Mouse (Mus musculus): ENCODE data around the gene Klf16.

The Klf16 gene

GRCm38 (mm10) chr10:80584642-80585552 is 7.8 kb upstream of the Klf16 start:
- H3K4me1 ChIP-seq (replicated peaks; ENCODE audit: low read depth, low read length) = peaks cover 73% of the 10 kb centered on the region
- H3K9me3 ChIP-seq (ENCODE audit: low read length) = no peaks in the 10 kb centered on the region
- TF ChIP-seq CTCF (conservative IDR thresholded peaks at IDR 0.05; ENCODE audit: low read length) (no peak), NANOG (IDR thresholded peaks at IDR 0.05; ENCODE audit: borderline replicate concordance, low read length) (no peak), POU5F1 (IDR thresholded peaks at IDR 0.05; ENCODE audit: borderline replicate concordance, low read length) (no peak)
- peaks cover 54% of the 10 kb centered on the region for H3K36me3 ChIP-seq (ENCODE audit: insufficient read depth, low read length)
- H3K27me3 ChIP-seq (ENCODE audit: insufficient read depth, low read length) = no peaks in the 10 kb centered on the region
- peak overlapping the region; percentile 66 for H3K4me3 ChIP-seq (replicated peaks; ENCODE audit: low read length)

DNA sequence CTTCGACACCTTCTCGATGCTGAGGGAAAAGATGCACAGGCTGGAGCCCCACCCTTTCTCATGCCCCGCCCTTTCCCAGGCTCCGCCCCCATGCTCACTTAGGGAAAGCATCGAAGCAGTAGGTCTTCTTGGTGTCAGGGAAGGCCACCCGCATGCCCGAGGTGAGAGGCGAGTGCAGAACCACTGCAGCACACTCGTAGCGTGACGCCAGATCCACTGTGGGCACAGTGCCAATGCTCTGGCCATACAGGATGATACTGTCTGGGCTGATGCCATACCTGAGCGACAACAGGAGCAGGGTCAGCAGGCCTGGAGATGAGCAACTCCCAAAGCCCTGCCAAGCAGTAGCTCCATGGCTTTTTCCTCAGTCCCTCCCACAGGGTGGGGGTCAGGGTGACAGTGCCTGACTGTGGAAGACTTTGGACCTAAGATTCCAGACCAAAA is 6.9 kb upstream of the Klf16 start:
- Histone ChIP-seq H3K4me3 (replicated peaks; ENCODE audit: low read length) (peak overlapping the region; percentile 66), H3K36me3 (ENCODE audit: insufficient read depth, low read length) (peaks cover 54% of the 10 kb centered on the region), H3K4me1 (replicated peaks; ENCODE audit: low read depth, low read length) (peaks cover 75% of the 10 kb centered on the region), H3K9me3 (ENCODE audit: low read length) (no peaks in the 10 kb centered on the region), H3K27me3 (ENCODE audit: insufficient read depth, low read length) (no peaks in the 10 kb centered on the region)
- TF ChIP-seq POU5F1 (IDR thresholded peaks at IDR 0.05; ENCODE audit: borderline replicate concordance, low read length) (no peak), CTCF (conservative IDR thresholded peaks at IDR 0.05; ENCODE audit: low read length) (no peak), NANOG (IDR thresholded peaks at IDR 0.05; ENCODE audit: borderline replicate concordance, low read length) (no peak)

DNA sequence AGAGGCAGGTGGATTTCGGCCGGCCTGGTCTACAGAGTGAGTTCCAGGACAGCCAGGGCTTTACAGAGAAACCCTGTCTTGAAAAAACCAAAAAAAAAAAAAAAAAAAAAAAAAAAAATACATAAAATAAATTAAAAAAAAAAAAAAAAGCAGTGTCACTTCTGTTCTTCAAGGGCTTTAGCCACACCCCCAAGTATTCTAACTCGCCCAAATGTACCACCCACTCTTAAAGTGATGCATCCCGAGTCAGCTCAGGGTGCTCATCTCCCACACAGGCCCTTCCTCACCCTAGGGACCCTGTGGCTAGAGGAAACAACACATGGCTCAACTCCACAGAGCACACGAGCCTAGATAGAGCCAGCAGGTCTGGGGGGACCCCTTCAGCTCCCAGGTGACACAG is 5.9 kb upstream of the Klf16 start:
- TF ChIP-seq POU5F1 (IDR thresholded peaks at IDR 0.05; ENCODE audit: borderline replicate concordance, low read length) (no peak), NANOG (IDR thresholded peaks at IDR 0.05; ENCODE audit: borderline replicate concordance, low read length) (no peak), CTCF (conservative IDR thresholded peaks at IDR 0.05; ENCODE audit: low read length) (no peak)
- Histone ChIP-seq H3K9me3 (ENCODE audit: low read length) (no peaks in the 10 kb centered on the region), H3K27me3 (ENCODE audit: insufficient read depth, low read length) (no peaks in the 10 kb centered on the region)

DNA sequence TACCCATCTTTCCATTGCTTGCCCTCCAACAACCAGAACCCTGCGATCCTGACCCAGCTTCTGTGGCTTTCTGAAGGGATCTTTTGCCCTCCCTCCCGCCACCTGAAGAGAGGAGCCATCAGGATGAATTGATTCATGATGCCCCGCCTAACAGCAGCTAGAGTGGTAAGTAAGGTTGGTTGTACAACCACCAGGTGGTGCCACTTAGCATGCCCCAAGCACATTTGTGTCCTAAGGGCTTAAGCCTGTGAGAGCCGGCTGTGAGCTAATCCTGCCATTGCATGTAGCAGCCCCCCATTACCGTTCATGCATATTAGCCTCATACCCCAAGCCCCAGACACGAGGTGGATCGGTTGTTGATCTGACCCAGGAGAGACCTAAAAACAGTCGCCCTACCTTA is 1.8 kb upstream of the Klf16 start:
- Histone ChIP-seq H3K36me3 (ENCODE audit: insufficient read depth, low read length) (peaks cover 48% of the 10 kb centered on the region), H3K4me1 (replicated peaks; ENCODE audit: low read depth, low read length) (peaks cover 57% of the 10 kb centered on the region), H3K9me3 (ENCODE audit: low read length) (no peaks in the 10 kb centered on the region), H3K27me3 (ENCODE audit: insufficient read depth, low read length) (no peaks in the 10 kb centered on the region), H3K4me3 (replicated peaks; ENCODE audit: low read length) (peak overlapping the region; percentile 93)
- TF ChIP-seq NANOG (IDR thresholded peaks at IDR 0.05; ENCODE audit: borderline replicate concordance, low read length) (no peak), CTCF (conservative IDR thresholded peaks at IDR 0.05; ENCODE audit: low read length) (peak; percentile 57)

More for the DNA sequence above, 5.9 kb upstream of the Klf16 start:
- Histone ChIP-seq H3K36me3 (ENCODE audit: insufficient read depth, low read length) (peaks cover 54% of the 10 kb centered on the region), H3K4me3 (replicated peaks; ENCODE audit: low read length) (peak overlapping the region; percentile 66), H3K4me1 (replicated peaks; ENCODE audit: low read depth, low read length) (peaks cover 71% of the 10 kb centered on the region)

- no peaks in the 10 kb centered on the region for H3K27me3 ChIP-seq (ENCODE audit: insufficient read depth, low read length)
- peak overlapping the region; percentile 93 for H3K4me3 ChIP-seq (replicated peaks; ENCODE audit: low read length)
- TF ChIP-seq CTCF (conservative IDR thresholded peaks at IDR 0.05; ENCODE audit: low read length) (peak; percentile 78), NANOG (IDR thresholded peaks at IDR 0.05; ENCODE audit: borderline replicate concordance, low read length) (no peak)
- peaks cover 48% of the 10 kb centered on the region for H3K36me3 ChIP-seq (ENCODE audit: insufficient read depth, low read length)
- peaks cover 57% of the 10 kb centered on the region for H3K4me1 ChIP-seq (replicated peaks; ENCODE audit: low read depth, low read length)
- H3K9me3 ChIP-seq (ENCODE audit: low read length) = no peaks in the 10 kb centered on the region
Observed at GRCm38 (mm10) chr10:80578131-80578750, 1.1 kb upstream of the Klf16 start.

DNA sequence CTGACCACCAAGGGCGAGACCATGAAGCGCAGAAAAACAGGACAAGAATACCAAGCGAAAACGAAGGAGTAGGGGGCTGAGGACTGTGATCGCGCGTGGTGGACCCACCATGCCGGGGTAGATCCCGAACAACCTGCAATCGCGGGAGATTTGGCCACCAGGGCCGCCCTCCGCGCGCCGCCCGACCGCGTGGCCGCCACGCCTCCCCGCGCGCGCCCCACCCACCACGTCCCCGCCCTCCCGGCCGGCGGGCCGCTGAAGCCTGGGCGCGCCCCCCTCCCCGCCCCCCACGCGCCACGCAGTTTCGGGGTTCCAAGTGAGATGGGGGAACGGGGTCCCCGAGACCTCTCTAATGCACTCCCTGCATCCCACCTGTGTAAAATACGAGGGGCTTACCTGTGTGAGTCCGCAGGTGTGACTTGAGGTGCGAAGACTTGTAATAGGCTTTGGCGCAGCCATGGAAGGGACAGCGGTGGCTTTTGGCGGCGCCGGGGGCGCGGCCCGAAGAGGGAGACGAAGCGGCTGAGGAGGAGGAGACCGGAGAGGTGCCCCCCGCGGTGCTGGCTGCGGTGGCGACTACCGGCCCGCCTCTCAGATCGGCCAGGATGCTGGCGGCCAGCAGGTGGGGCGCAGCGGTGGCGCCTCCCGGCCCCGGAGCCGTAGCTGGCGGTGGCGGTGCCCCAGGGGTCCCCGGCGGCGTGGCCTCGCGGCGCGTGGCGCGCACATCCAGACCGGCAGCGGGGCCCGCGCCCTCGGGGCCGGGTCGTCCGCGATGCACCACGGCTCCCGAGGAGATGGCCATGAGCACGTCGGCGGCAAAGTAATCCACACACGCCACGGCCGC is 548 bp downstream of the Klf16 start:
- Histone ChIP-seq H3K4me3 (replicated peaks; ENCODE audit: low read length) (peak overlapping the region; percentile 93), H3K9me3 (ENCODE audit: low read length) (no peaks in the 10 kb centered on the region), H3K4me1 (replicated peaks; ENCODE audit: low read depth, low read length) (peaks cover 65% of the 10 kb centered on the region), H3K36me3 (ENCODE audit: insufficient read depth, low read length) (peaks cover 42% of the 10 kb centered on the region), H3K27me3 (ENCODE audit: insufficient read depth, low read length) (no peaks in the 10 kb centered on the region)
- no peak for TF ChIP-seq NANOG (IDR thresholded peaks at IDR 0.05; ENCODE audit: borderline replicate concordance, low read length)
- TF ChIP-seq POU5F1 (IDR thresholded peaks at IDR 0.05; ENCODE audit: borderline replicate concordance, low read length) = no peak
- TF ChIP-seq CTCF (conservative IDR thresholded peaks at IDR 0.05; ENCODE audit: low read length) = no peak

DNA sequence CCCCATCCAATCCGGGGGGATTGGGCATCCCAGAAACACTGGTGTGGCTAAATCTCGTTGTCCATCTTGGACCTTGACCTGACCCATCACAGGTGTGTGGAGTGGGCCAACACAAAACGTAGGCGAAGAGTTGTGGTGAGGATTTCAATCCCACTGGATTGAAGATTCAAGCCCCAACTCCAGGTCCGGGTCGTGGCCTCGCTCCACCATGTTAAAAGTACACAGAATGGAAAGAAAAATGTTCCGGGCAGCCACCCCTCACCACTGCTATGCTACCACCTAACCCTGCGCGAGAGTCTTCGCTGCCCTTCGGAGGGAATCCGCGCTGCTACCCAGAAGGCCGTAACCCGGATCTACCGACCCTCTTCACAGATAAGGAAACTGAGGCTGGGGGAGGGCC is 1.2 kb downstream of the Klf16 start:
- H3K27me3 ChIP-seq (ENCODE audit: insufficient read depth, low read length) = no peaks in the 10 kb centered on the region
- H3K36me3 ChIP-seq (ENCODE audit: insufficient read depth, low read length) = peaks cover 35% of the 10 kb centered on the region
- peak overlapping the region; percentile 93 for H3K4me3 ChIP-seq (replicated peaks; ENCODE audit: low read length)
- no peaks in the 10 kb centered on the region for H3K9me3 ChIP-seq (ENCODE audit: low read length)
- H3K4me1 ChIP-seq (replicated peaks; ENCODE audit: low read depth, low read length) = peaks cover 71% of the 10 kb centered on the region
- TF ChIP-seq POU5F1 (IDR thresholded peaks at IDR 0.05; ENCODE audit: borderline replicate concordance, low read length) (no peak), CTCF (conservative IDR thresholded peaks at IDR 0.05; ENCODE audit: low read length) (no peak), NANOG (IDR thresholded peaks at IDR 0.05; ENCODE audit: borderline replicate concordance, low read length) (no peak)

- peaks cover 78% of the 10 kb centered on the region for H3K4me1 ChIP-seq (replicated peaks; ENCODE audit: low read depth, low read length)
- TF ChIP-seq CTCF (conservative IDR thresholded peaks at IDR 0.05; ENCODE audit: low read length) = no peak
- TF ChIP-seq POU5F1 (IDR thresholded peaks at IDR 0.05; ENCODE audit: borderline replicate concordance, low read length) = no peak
- TF ChIP-seq NANOG (IDR thresholded peaks at IDR 0.05; ENCODE audit: borderline replicate concordance, low read length) = no peak
- H3K27me3 ChIP-seq (ENCODE audit: insufficient read depth, low read length) = no peaks in the 10 kb centered on the region
- peaks cover 32% of the 10 kb centered on the region for H3K36me3 ChIP-seq (ENCODE audit: insufficient read depth, low read length)
- peak overlapping the region; percentile 93 for H3K4me3 ChIP-seq (replicated peaks; ENCODE audit: low read length)
- no peaks in the 10 kb centered on the region for H3K9me3 ChIP-seq (ENCODE audit: low read length)
Observed at GRCm38 (mm10) chr10:80574896-80575295, 2.2 kb downstream of the Klf16 start.
